Mouse (Mus musculus) neural tube, embryonic 11.5 days (tissue): ENCODE data around the gene Ccdc58. TPM values are rescaled to one million over a fixed set of nuclear protein-coding genes. Genes with fewer than 3 reads are reported as not detected.
A peak's percentile ranks its signal among the peaks of the same experiment; 100 is the strongest.

Experiments used
- ATAC-seq: fragments of 200-750 bp; cut with Nextera tagmentation; 2 replicates; pipeline ENCODE4 v1.8.0; 2017; ENCODE audit warnings: moderate number of reproducible peaks, mild to moderate bottlenecking, moderate TSS enrichment, moderate library complexity; ENCODE audit not compliant: insufficient read depth, low FRiP score, low TSS enrichment
- DNase-seq: peaks from one replicate; pipeline ENCODE4 v3.0.0-alpha.2; 2015; ENCODE audit warnings: low spot score
- H3K27ac ChIP-seq: fragments of 300-500 bp; sonication (generic); 2 replicates; pipeline ENCODE4 v1.5.1; 2014; ENCODE audit warnings: low read depth, mild to moderate bottlenecking, low read length
- H3K27me3 ChIP-seq: fragments of 300-500 bp; sonication (generic); 2 replicates; pipeline ENCODE4 v1.6.1; 2014; ENCODE audit warnings: mild to moderate bottlenecking, low read length, mixed read lengths; ENCODE audit not compliant: control insufficient read depth, insufficient read depth
- H3K36me3 ChIP-seq: fragments of 300-500 bp; sonication (generic); 2 replicates; pipeline ENCODE4 v1.6.1; 2014; ENCODE audit warnings: mild to moderate bottlenecking, low read length, moderate library complexity, mixed read lengths; ENCODE audit not compliant: control insufficient read depth, insufficient read depth
- H3K4me1 ChIP-seq: fragments of 300-500 bp; sonication (generic); 2 replicates; pipeline ENCODE4 v1.6.1; 2014; ENCODE audit warnings: low read length, mixed read lengths; ENCODE audit not compliant: control insufficient read depth, insufficient read depth
- H3K4me2 ChIP-seq: fragments of 300-500 bp; sonication (generic); 2 replicates; pipeline ENCODE4 v1.6.1; 2014; ENCODE audit warnings: low read depth, mild to moderate bottlenecking, moderate library complexity
- H3K4me3 ChIP-seq: fragments of 300-500 bp; sonication (generic); 2 replicates; pipeline ENCODE4 v1.5.1; 2014; ENCODE audit warnings: low read depth, low read length
- H3K9ac ChIP-seq: fragments of 300-500 bp; sonication (generic); 2 replicates; pipeline ENCODE4 v1.6.1; 2014; ENCODE audit warnings: mild to moderate bottlenecking, low read length
- H3K9me3 ChIP-seq: fragments of 300-500 bp; sonication (generic); 2 replicates; pipeline ENCODE4 v1.6.1; 2016; ENCODE audit warnings: low read length; ENCODE audit not compliant: control insufficient read depth
- WGBS: fragments of 180-500 bp; shearing (Covaris S2); extraction: QIAGEN DNeasy Blood & Tissue Kit; methylation state at CpG from one replicate; pipeline ENCODE4 v1.1.7; 2014; 5-methylcytosine and 5-hydroxymethylcytosine counted together
- polyA plus RNA-seq: library from polyadenylated mRNA; unstranded; fragments of >200 nt; fragmentation: Nextera tagmentation; extraction: Ambion mirVana; gene quantifications from 2 replicates; pipeline ENCODE4 v1.2.1, GENCODE M21; 2014

Ccdc58 gene
- polyA plus RNA-seq, 1 experiment from 2014 or later: 71.8 TPM

DNA sequence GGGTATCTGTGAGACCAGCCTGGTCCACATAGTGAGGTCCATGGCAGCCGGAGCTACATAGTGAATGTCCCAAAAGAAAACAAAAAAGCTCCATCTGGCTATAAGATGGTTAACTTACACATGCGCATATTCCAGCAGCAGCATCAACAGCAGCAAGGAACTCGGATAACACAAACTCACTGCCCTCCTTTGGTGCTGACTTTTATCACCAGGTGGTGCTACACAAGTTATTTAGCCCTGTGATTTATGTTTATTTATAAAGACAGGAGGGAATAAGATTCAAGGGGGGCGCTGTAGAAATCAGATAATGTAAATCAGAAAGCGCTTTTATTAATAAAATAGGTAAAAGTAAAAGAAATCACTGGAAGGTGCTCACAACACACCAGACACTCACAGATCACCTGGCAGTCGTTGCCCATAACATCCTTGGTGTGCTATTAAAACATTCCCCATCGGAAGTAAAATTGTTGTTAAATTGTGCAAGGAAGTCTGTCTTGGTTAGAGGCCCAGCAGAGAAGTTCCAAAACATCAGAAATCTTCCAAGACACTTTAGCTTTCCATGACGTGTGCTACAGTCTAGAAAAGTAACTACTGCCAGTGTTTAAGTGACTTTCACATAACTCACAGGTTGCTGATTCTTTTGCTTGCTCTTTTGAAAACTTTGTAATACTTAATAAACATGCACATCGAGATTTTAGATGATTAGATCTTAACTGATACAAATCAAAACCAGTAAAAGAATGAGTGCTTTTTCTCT, 1.5 kb upstream of the Ccdc58 start:
- no peak for DNase-seq
- no peak overlapping the region for H3K9ac ChIP-seq

DNA sequence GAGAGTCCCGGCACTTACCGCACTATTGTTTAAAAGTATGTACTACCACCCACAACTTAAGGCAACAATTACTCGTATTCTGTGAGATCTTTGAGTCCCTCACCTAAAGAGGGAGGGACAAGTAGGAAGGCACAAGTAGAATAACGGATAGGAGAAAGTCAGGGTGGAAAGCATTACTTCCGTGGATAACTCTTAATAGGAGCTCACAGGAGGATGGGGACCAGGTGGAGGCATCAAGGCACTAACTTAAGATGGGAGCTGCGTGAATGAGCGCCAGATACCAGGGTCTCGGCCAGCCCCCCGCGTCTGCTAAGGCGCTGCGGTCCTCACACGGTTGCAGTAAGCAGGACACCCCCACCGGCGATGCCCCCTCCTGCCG, 425 bp upstream of the Ccdc58 start:
- DNase-seq: no peak
- H3K9ac ChIP-seq: peak overlapping the region; percentile 69

More for the DNA sequence above, 1.5 kb upstream of the Ccdc58 start:
- WGBS: 36% methylated on average over 9 of the region's 9 CpGs
- Histone ChIP-seq H3K36me3 (no peaks in the 10 kb centered on the region), H3K4me2 (peak overlapping the region; percentile 53), H3K27ac (no peak overlapping the region), H3K9me3 (no peaks in the 10 kb centered on the region), H3K4me1 (peaks cover 14% of the 10 kb centered on the region; the same call in 1 of the 2 replicates), H3K27me3 (no peaks in the 10 kb centered on the region), H3K4me3 (peak overlapping the region; percentile 60)
- no peak for ATAC-seq

DNA sequence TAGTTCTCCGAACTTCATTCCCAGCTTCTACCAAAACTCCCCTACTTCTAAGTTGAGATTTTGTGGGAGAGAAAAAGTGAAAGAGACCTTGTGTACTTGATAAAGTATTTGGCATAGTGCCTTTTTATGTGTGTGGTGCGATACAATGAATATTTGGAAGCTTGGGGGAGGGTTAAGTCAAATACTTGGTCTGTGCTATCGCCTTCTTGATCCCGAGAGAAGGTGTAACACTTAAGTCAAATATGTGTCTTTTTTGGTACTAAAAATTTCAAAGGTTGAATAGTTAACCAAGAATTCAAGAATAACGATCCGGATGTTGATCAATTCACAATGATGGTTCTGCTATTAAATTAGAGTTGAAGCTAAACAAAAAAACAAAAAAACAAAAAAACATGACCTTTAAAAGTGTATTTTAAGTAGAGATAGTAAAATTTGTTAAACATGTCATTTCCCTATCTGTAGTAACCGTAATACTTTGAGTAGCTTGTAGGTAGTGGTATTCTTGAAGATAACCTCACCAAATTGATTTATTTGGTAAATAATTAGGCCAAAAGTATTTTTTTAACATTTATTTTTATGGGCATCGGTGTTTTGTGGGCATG, 1.0 kb downstream of the Ccdc58 start:
- 29% methylated on average over 8 of the region's 8 CpGs for WGBS
- peak overlapping the region; percentile 53 for H3K4me2 ChIP-seq
- DNase-seq (no peak), ATAC-seq (no peak)
- peaks cover 14% of the 10 kb centered on the region; the same call in 1 of the 2 replicates for H3K4me1 ChIP-seq
- H3K36me3 ChIP-seq: no peaks in the 10 kb centered on the region
- peak overlapping the region; percentile 60 for H3K4me3 ChIP-seq
- no peaks in the 10 kb centered on the region for H3K27me3 ChIP-seq
- H3K27ac ChIP-seq: no peak overlapping the region
- H3K9me3 ChIP-seq: no peaks in the 10 kb centered on the region
- H3K9ac ChIP-seq: peak overlapping the region; percentile 69

More for the DNA sequence above, 425 bp upstream of the Ccdc58 start:
- peak overlapping the region; percentile 60 for H3K4me3 ChIP-seq
- 0% methylated on average over 16 of the region's 16 CpGs for WGBS
- ATAC-seq: no peak; the same call in 1 of the 2 replicates
- H3K27ac ChIP-seq: peak overlapping the region; percentile 88
- no peaks in the 10 kb centered on the region for H3K9me3 ChIP-seq
- H3K4me1 ChIP-seq: peaks cover 14% of the 10 kb centered on the region; the same call in 1 of the 2 replicates
- peak overlapping the region; percentile 53 for H3K4me2 ChIP-seq
- H3K27me3 ChIP-seq: no peaks in the 10 kb centered on the region
- H3K36me3 ChIP-seq: no peaks in the 10 kb centered on the region

DNA sequence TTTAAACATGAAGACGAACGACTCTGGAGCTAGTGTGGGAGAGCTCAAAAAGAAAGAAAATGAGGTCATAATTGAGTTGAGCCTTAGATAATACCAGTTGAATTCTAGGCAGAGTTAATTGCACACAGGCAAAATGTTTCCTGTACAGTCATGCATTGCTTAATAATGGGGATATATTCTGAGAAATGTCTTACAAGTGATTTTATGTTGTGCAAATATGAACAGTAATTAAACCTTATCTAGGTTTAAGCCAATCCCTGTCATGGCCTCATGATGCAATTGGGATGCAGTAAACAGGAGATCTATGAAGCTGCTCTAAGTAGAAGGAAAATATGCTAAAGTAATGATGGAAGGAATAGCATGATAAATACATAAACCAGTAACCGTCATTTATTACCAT, 3.3 kb downstream of the Ccdc58 start:
- Histone ChIP-seq H3K4me2 (no peak overlapping the region), H3K4me1 (peaks cover 7% of the 10 kb centered on the region; the same call in 1 of the 2 replicates), H3K4me3 (no peak overlapping the region), H3K9ac (no peak overlapping the region), H3K27me3 (no peaks in the 10 kb centered on the region), H3K9me3 (no peaks in the 10 kb centered on the region), H3K36me3 (no peaks in the 10 kb centered on the region), H3K27ac (no peak overlapping the region)
- no peak for DNase-seq
- no peak for ATAC-seq
- 87% methylated on average over 3 of the region's 3 CpGs for WGBS

DNA sequence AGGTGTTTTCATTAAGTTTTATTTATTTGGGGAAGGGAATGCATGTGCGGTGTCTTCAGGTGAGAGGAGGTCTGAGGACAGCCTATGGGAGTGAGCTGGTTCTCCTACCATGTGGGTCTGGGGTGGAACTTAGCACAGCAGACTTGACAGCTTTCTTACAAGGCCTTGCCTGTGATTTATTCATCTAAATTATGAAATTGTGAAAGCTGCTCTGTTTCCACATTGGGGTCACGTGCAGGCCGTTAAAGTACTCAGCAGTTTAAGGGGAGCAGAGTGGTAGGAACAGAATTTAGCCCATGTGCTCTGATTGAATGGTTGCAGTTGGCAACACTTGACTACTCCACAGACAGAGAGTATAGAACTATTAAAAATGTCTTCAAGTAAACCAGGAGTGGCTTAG, 8.4 kb downstream of the Ccdc58 start:
- Histone ChIP-seq H3K4me3 (no peak overlapping the region), H3K9me3 (no peaks in the 10 kb centered on the region), H3K27ac (no peak overlapping the region), H3K36me3 (no peaks in the 10 kb centered on the region), H3K9ac (no peak overlapping the region), H3K4me2 (no peak overlapping the region), H3K4me1 (no peaks in the 10 kb centered on the region), H3K27me3 (no peaks in the 10 kb centered on the region)
- WGBS: 94% methylated on average over 3 of the region's 3 CpGs
- DNase-seq (no peak), ATAC-seq (no peak)

DNA sequence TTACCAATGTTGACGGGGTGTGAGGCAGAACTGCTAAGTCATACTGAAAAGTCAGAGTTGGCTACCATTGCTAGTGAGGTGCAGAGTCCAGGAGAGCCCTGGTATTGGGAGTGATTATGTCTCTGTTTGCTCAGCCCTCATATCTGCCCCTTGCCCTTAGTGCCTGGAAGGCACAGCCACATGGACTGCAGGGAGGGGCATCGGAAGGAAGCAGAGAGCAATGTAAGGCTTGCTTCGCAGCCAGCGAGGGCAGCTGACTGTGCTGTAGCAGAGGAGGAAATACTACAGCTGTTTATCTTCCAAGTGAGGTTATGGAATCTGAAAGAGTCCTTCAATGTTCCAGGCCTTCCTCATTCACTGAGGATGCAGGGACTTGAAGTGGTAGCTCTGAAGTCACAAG, 16.4 kb downstream of the Ccdc58 start:
- Histone ChIP-seq H3K36me3 (peaks cover 2% of the 10 kb centered on the region; the same call in 1 of the 2 replicates), H3K9me3 (no peaks in the 10 kb centered on the region), H3K4me2 (no peak overlapping the region), H3K4me1 (no peaks in the 10 kb centered on the region), H3K9ac (no peak overlapping the region), H3K4me3 (no peak overlapping the region), H3K27me3 (no peaks in the 10 kb centered on the region), H3K27ac (no peak overlapping the region)
- ATAC-seq: no peak
- 92% methylated on average over 4 of the region's 4 CpGs for WGBS
- no peak for DNase-seq

DNA sequence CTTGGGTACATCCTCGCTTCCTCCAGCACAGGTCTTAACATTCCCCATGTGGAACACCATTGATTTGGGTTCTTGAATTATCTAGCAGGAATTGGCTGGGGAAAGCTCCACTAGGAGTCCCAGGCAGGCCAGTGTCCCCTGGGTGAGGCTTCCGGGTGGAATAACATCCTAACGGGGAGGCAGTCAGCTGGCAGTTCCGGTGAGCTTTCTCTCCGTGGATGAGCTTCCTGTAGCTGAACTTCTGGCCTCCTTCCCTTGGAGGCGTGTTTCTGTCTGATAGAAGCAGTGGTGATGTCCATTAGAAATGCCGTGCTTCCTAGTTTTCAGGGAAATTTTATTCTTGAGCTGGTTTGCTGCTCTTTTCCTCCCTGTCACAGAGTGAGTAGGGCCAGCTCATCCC, 17.6 kb downstream of the Ccdc58 start:
- Histone ChIP-seq H3K27me3 (no peaks in the 10 kb centered on the region), H3K27ac (no peak overlapping the region), H3K9me3 (no peaks in the 10 kb centered on the region), H3K9ac (no peak overlapping the region), H3K36me3 (peaks cover 2% of the 10 kb centered on the region; the same call in 1 of the 2 replicates), H3K4me1 (no peaks in the 10 kb centered on the region), H3K4me3 (no peak overlapping the region), H3K4me2 (no peak overlapping the region)
- DNase-seq (no peak), ATAC-seq (no peak)
- 88% methylated on average over 7 of the region's 7 CpGs for WGBS

DNA sequence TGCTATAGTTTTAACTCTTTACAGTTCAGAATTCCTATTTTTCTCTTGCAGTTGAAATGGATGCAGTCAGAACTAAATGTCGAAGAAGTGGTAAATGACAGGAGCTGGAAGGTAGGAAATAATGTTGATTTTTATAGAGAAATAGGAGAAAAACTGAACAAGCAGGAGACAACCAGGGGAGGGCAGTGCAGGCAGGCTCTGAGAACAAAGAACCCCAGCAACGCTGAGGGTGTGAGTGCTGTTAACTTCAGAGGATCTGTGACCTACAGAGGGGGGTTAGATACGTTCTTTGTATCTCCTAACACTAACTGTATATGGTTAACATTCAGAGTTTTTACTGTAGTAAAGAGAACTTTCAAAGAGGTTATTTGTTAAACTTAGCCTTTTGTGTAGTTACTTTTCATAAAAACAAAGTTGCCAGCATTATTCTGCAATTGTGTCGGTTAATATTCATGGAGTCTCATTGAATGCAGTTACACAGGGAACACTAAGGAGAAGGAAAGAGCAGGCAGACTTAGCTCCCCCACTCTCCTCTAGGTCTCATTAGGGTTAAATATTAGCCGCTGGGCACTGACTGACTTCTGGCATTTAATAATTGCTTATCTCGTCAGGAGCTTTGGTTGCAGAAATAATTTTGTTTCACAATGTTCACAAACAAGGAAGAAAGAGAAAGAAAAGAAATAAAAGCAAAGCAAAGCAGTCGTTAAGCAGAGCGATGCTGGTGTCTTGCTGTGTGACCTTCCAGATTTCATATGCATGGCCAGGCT, 18.5 kb downstream of the Ccdc58 start:
- Histone ChIP-seq H3K4me2 (no peak overlapping the region), H3K36me3 (peaks cover 2% of the 10 kb centered on the region; the same call in 1 of the 2 replicates), H3K4me3 (no peak overlapping the region), H3K4me1 (no peaks in the 10 kb centered on the region), H3K27me3 (no peaks in the 10 kb centered on the region), H3K9ac (no peak overlapping the region), H3K27ac (no peak overlapping the region), H3K9me3 (no peaks in the 10 kb centered on the region)
- ATAC-seq (no peak), DNase-seq (no peak)
- WGBS: 81% methylated on average over 8 of the region's 8 CpGs
